Mouse (Mus musculus) liver, postnatal 0 days (tissue): Measurements from ENCODE around the gene Awat1. TPM values are rescaled to one million over a fixed set of nuclear protein-coding genes. Genes with fewer than 3 reads are reported as not detected.
A peak's percentile ranks its signal among the peaks of the same experiment; 100 is the strongest.

ENCODE experiments used
- ATAC-seq: fragments of 200-750 bp; cut with Nextera tagmentation; 2 replicates; pipeline ENCODE4 v1.8.0; 2017; ENCODE audit warnings: mild to moderate bottlenecking, moderate library complexity
- DNase-seq: peaks from one replicate; pipeline ENCODE4 v3.0.0-alpha.2; 2016
- H3K27ac ChIP-seq: fragments of 300-500 bp; sonication (generic); 2 replicates; pipeline ENCODE4 v1.5.1; 2014; ENCODE audit warnings: antibody characterized with exemption, moderate library complexity, mild to moderate bottlenecking, low read depth
- H3K27me3 ChIP-seq: fragments of 300-500 bp; sonication (generic); 2 replicates; pipeline ENCODE4 v1.6.1; 2014; ENCODE audit warnings: low read length, control low read depth, mixed read lengths; ENCODE audit not compliant: insufficient read depth
- H3K36me3 ChIP-seq: fragments of 300-500 bp; sonication (generic); replicated peaks from 2 replicates; pipeline ENCODE4 v1.6.1; 2014; ENCODE audit warnings: mild to moderate bottlenecking, control low read depth, low read length, moderate library complexity, mixed read lengths; ENCODE audit not compliant: insufficient read depth
- H3K4me1 ChIP-seq: fragments of 300-500 bp; sonication (generic); 2 replicates; pipeline ENCODE4 v1.6.1; 2014; ENCODE audit warnings: antibody characterized with exemption, mild to moderate bottlenecking, control low read depth; ENCODE audit not compliant: insufficient read depth
- H3K4me2 ChIP-seq: fragments of 300-500 bp; sonication (generic); 2 replicates; pipeline ENCODE4 v1.6.1; 2014; ENCODE audit warnings: low read depth, mild to moderate bottlenecking, low read length, moderate library complexity, mixed read lengths
- H3K4me3 ChIP-seq: fragments of 300-500 bp; sonication (generic); 2 replicates; pipeline ENCODE4 v1.5.1; 2014; ENCODE audit warnings: low read depth, low read length
- H3K9ac ChIP-seq: fragments of 300-500 bp; sonication (generic); replicated peaks from 2 replicates; pipeline ENCODE4 v1.6.1; 2014; ENCODE audit warnings: mild to moderate bottlenecking, moderate library complexity
- H3K9me3 ChIP-seq: fragments of 300-500 bp; sonication (generic); 2 replicates; pipeline ENCODE4 v1.6.1; 2016; ENCODE audit warnings: mild to moderate bottlenecking, control low read depth, low read length, mixed read lengths
- CTCF ChIP-seq: sonication (generic); IDR thresholded peaks from 2 replicates; pipeline ENCODE4 v1.5.1; 2016; ENCODE audit warnings: antibody characterized with exemption, low read depth
- EP300 ChIP-seq: IDR thresholded peaks from 2 replicates; pipeline ENCODE4 v1.6.1; 2016; ENCODE audit warnings: antibody characterized with exemption, low read depth, mild to moderate bottlenecking
- WGBS: fragments of 180-500 bp; shearing (Covaris S2); extraction: QIAGEN DNeasy Blood & Tissue Kit; methylation state at CpG from one replicate; pipeline ENCODE4 v1.1.7; 2014; ENCODE audit not compliant: insufficient replicate concordance; 5-methylcytosine and 5-hydroxymethylcytosine counted together
- polyA plus RNA-seq: library from polyadenylated mRNA; unstranded; fragments of >200 nt; fragmentation: Nextera tagmentation; extraction: Ambion mirVana; gene quantifications from 2 replicates; pipeline ENCODE4 v1.2.1, GENCODE M21; 2015

Gene Awat1
- polyA plus RNA-seq, 1 experiment from 2014 or later, result not detected

DNA sequence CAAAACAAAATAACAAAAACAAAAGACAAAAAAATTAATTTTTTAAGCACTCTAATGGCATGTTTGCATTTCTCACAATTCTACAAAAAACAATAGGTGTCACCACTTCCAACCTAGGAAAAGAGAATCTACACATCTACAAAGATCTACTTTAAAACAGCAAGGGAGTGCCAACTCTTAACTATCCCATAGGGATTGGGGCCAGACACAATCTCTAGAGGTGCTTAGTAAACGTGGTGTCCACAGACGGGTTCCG is 53.4 kb downstream of the Awat1 start, which contains the start of gene Kif4:
Kif4 (plus strand) TSS at position 192 of the 256 bp plus-strand sequence.
- Histone ChIP-seq H3K4me2 (peak within 1 kb of the TSS; percentile 79), H3K9me3 (no peaks in the 10 kb centered on the region), H3K4me3 (peak within 1 kb of the TSS; percentile 79), H3K9ac (peak within 1 kb of the TSS; percentile 82), H3K4me1 (0 out of 2 replicates have a peak, but pooled peaks cover 2% of the 10 kb centered on the region), H3K27me3 (no peaks in the 10 kb centered on the region), H3K36me3 (peaks cover 16% of the 10 kb centered on the region), H3K27ac (peak within 1 kb of the TSS; percentile 75)
- DNase-seq (no peak), ATAC-seq (no peak)
- 18% methylated on average over 3 of the region's 3 CpGs for WGBS
- TF ChIP-seq CTCF, result no peak
- TF ChIP-seq EP300, result no peak

DNA sequence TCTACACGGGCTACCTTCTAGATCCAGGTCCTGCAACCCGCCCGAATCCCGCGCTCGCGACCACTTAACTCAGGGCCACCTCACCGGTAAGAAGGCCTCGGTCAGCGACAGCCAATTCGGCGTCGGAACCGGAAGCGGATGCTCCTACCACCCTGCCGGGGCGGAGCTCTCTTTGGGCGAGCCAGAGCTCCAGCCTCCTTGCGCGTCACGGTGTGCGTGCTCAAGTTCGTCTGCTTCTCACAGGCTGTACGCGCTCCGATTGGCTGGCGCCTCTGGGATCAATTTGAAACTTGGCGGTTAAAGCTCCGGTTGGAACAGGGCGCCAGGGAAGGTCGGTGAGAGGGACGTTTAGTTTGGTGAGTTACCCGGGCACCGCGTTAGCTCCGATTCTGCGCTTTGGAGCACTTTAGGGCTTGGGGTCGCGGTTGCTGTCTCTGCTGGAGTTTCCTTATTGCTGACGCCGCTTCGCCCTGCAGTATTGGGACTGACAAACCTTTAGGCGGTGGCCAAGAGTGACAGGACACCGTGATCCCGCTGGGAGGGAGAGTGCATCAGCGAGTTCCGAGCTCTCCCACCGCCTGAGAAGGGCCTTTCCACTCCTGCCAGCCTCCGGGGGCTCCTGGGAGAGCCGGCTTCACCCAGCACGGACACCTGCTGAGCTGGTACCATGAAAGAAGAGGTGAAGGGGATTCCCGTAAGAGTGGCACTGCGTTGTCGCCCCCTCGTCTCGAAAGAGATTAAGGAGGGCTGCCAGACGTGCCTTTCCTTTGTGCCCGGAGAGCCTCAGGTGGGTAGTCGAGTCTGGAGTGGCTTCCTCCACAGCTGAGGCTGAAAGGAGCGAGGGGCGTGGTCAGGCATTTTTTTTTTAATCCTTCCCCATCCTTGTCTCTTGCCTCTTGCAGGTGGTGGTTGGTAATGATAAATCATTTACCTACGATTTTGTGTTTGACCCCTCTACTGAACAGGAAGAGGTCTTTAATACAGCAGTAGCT is 54.0 kb downstream of the Awat1 start, which contains the start of gene Pdzd11:
Pdzd11 (minus strand) TSS at position 767 of the 992 bp plus-strand sequence.
- Histone ChIP-seq H3K27ac (peak within 1 kb of the TSS; percentile 75), H3K27me3 (no peaks in the 10 kb centered on the region), H3K9me3 (no peaks in the 10 kb centered on the region), H3K9ac (peak within 1 kb of the TSS; percentile 82), H3K4me3 (peak within 1 kb of the TSS; percentile 79), H3K4me1 (0 out of 2 replicates have a peak, but pooled peaks cover 2% of the 10 kb centered on the region), H3K36me3 (peaks cover 16% of the 10 kb centered on the region), H3K4me2 (peak within 1 kb of the TSS; percentile 79)
- no peak for TF ChIP-seq CTCF
- no peak for TF ChIP-seq EP300
- WGBS, result 22% methylated on average over 62 of the region's 62 CpGs
- peak; percentile 92 for DNase-seq
- ATAC-seq, result peak; percentile 99

Other genes with a start within 250 kb of the Awat1 start
- gene Otud6a, start 143.2 kb upstream of the Awat1 start, polyA plus RNA-seq, result not detected in 2 replicates
- gene Awat2, start 129.5 kb upstream of the Awat1 start, polyA plus RNA-seq, result 0.16 and 0.24 TPM in 2 replicates
- 17.8 and 19.2 TPM in 2 replicates for gene Igbp1, start 78.0 kb upstream of the Awat1 start, polyA plus RNA-seq
- gene Dgat2l6, start 47.4 kb upstream of the Awat1 start, polyA plus RNA-seq, result not detected in 2 replicates
- 0.99 and 1.2 TPM in 2 replicates for gene P2ry4, start 22.6 kb downstream of the Awat1 start, polyA plus RNA-seq
- gene Arr3, start 33.2 kb downstream of the Awat1 start, polyA plus RNA-seq, result not detected in 2 replicates
- gene Kif4, start 53.5 kb downstream of the Awat1 start, polyA plus RNA-seq, result 6.7 and 8.4 TPM in 2 replicates
- 40.0 and 40.2 TPM in 2 replicates for gene Pdzd11, start 54.3 kb downstream of the Awat1 start, polyA plus RNA-seq
- gene Gdpd2, start 157.6 kb downstream of the Awat1 start, polyA plus RNA-seq, result 0.04 TPM in 1 of 2 replicates, not detected in the other
- 0.42 and 0.43 TPM in 2 replicates for gene Dlg3, start 195.5 kb downstream of the Awat1 start, polyA plus RNA-seq